Mouse (Mus musculus) 416B (cell line): ENCODE results near the gene Snx33.
A peak's percentile ranks its signal among the peaks of the same experiment; 100 is the strongest.
"Not testable (repeated sequence)": the region's sequence is repeated elsewhere in the genome, so short reads cannot be mapped to it uniquely, and the experiment has no call there.

ENCODE experiments used
- DNase-seq: peaks from one replicate; pipeline ENCODE4 v3.0.0; 2011; ENCODE audit warnings: low read depth

The Snx33 gene

GRCm38 (mm10) chr9:56928041-56928811 is at the start of gene Snx33:
Gene Snx33, minus strand, starts transcription at chr9:56928371.
- peak; percentile 90 for DNase-seq

DNA sequence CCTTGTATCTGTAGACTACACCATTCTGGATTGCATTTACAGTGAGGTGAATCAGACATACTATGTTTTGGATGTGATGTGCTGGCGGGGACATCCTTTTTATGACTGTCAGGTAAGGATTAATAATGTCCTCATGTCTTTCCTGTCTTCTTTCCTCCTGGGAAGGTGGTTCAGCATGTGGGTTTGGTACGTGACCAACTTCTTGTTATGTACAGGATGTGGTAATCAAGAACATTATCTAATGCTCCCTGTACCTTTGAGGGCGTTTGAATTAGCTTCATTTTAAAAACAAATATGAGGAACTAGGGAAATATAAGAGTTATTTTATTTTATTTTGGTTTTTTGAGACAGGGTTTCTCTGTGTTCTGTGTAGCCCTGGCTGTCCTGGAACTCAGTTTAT is 47.0 kb upstream of the Snx33 start:
- peak; percentile 50 for DNase-seq

- no peak for DNase-seq
Measured at GRCm38 (mm10) chr9:56973960-56974524, 45.9 kb upstream of the Snx33 start.

DNA sequence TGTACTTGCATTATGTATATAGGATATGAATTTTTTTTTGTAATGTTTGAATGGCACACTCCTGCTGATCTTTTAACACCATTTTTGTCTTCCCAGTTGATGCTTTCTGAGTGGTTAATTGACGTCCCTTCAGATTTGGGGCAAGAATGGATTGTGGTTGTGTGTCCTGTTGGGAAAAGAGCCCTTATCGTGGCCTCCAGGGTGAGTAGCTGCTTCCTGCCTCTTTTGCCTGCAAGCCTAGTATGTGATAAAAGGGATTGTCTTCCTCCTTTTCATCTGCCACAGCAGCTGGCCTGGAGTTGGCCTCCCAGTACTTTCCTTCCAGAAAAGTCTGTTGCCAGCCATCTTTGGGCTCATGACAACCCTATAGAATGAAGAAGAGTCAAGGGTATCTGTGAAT is 42.0 kb upstream of the Snx33 start:
- DNase-seq: no peak

DNA sequence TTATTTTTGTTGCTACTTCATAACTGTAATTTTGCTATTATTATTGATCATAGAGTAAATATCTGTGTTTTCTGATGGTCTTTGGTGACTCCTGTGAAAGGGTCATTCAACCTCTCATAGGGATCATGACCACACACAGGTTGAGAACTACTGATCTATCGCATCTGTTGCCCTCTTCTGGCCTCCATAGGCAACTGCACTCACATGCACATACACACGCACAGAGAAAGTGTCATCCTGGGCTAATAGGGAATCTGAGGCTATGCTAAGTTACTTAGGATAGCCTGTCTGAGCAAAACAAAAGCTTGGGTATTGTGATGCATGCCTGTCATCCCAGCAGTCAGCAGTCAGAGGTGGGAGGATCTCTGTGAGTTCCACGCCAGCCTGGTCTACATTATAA is 33.4 kb upstream of the Snx33 start:
- DNase-seq: no peak

DNA sequence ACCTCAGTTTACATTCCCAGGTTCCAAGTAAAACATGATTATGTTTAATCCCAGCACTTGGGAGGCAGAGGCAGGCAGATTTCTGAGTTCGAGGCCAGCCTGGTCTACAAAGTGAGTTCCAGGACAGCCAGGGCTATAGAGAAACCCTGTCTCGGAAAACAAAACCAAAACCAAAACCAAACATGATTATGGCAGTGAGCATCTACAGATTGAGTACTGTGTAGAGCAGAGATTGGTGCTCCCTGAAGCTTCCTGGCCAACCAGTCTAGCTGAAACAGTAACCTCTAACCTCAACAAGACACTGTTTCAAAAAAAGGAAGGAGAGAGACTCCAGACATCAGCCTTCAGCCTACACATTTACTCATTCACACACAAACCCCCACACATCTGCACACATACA is 30.5 kb upstream of the Snx33 start:
- DNase-seq: no peak

- DNase-seq: no peak
Measured at GRCm38 (mm10) chr9:56956966-56957675, 28.9 kb upstream of the Snx33 start.

DNA sequence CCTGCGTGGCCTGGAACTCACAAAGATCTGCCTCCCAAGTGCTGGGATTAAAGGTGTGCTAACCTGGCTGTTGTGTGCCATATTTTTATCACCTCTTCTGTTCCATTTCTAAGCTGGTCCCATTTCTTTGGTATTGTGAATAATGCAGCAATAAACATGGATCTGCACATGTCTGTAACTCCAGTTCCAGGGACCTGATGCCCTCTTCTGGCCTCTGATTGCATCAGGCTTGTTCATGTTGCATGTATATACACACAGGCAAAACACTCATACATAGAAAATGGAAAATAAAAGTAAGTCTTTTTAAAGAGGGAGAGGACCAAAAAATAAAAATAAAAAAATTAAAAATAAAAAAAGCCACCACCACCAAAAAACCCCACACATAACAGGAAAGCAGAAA is 25.4 kb upstream of the Snx33 start:
- DNase-seq: peak; percentile 55

DNA sequence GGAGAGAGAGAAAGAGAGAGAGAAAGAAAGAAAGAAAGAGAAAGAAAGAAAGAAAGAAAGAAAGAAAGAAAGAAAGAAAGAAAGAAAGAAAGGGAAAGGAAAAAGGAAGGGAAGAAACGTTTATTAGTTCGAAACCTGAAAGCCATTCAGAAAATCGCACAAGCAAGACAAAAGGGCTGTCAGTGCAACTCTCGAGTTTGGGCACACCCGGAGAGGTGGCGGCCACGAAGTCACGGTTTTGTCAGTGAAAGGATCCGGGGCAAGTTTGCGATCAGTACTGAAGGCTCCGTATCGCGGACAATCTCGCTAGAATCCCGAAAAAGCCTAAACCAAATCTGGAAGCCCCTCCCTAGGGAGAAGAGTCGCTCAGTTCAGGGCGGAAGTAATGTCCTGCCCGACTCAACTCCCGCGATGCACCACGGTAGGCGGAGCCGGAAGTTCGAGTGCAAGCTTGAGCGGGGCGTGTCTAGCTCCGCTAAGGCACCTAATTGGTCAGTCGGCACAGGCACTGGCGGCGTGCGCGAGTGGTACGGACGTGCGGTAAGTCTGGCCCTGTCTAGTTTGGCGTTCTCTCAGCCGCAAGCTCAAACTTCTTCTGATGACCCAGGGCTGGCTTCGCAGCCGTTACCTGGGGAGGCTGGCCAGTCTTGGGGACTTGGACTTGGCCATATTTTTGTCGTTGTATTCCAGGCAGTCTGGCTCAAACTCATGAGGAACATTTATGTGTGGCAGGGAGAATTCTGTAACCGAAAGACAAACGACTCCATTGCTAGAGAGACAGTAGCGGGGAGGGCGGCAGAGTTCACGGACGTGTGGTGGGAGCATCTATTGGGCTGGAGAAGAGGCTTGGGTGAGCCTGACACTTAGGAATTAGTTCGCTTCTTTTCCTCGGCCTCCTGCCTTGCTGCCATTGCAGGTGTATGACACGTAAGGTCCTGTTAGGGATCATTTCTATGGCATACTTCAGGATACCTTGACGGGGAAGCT is 22.5 kb upstream of the Snx33 start, which contains the start of gene Snupn:
Gene Snupn, plus strand, starts transcription at position 465 of the 987 bp plus-strand sequence.
- peak; percentile 99 for DNase-seq

DNA sequence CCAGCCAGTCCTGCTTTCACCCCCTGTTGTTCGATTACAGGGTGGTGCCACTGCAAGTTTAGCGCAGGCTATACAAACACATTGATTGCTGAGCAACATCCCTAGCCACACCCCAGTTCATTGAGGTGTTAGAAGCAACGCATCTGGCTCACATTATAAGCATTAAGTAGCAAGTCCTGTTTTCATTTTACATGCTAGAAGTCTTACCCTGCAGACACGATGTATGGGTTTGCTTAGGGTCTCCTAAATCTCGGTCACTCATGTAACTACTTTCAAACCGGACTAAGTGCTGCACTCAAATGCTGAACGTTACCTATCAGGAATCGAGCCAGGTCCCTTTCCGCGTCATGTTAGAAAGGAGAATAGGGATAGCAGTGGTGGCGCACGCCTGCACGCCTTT is 21.6 kb upstream of the Snx33 start:
- DNase-seq: peak; percentile 47

GRCm38 (mm10) chr9:56948699-56949098 is 20.5 kb upstream of the Snx33 start:
- not testable (repeated sequence) for DNase-seq

- DNase-seq: peak; percentile 74
Measured at GRCm38 (mm10) chr9:56947481-56947880, 19.3 kb upstream of the Snx33 start.

DNA sequence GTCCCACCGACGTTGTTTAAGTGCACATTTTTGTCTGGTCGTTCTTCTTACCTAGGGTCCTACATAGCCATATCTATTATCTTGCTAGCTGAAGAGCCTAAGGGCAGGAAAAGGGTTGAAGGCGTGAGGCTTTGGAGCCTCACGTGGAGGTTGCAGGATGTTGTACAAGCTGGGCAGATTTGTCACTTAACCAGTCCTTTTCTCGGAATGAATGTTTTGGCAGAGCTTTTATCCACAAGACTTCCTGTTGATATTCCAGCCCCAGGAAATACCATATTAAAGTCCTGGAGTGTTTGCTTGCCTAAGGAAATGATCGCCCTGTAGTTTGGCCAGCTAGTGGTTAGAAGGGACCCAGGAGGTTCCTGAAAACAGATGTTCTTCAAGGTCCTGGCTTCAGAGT is 10.2 kb upstream of the Snx33 start:
- peak; percentile 63 for DNase-seq

DNA sequence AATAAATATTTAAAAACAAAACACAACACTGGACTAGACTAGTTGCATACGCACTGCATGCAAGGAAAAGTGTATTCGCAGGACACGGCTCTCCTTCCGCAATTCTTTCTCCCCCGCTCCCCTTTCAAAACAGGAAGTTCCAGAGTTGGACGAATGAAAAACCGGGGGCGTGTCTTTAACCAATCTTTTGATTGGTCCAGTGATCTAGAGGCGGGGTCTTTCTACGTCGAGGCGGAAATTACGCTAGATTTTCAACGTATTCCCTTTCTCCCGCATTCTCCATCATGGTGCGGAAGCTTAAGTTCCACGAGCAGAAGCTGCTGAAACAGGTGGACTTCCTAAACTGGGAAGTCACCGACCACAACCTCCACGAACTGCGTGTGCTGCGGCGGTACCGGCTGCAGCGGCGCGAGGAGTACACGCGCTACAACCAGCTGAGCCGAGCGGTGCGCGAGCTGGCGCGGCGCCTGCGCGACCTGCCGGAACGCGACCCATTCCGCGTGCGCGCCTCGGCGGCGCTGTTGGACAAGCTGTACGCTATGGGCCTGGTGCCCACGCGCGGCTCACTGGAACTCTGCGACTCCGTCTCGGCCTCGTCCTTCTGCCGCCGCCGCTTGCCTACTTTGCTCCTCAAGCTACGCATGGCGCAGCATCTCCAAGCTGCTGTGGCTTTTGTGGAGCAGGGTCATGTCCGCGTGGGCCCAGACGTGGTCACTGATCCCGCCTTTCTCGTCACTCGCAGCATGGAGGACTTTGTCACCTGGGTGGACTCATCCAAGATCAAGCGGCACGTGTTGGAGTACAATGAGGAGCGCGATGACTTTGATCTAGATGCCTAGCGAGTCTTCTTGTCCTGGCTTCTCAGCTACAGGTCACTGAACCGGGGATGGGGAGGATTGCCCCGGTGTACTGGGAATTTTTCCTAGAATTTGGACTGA is 9.3 kb upstream of the Snx33 start, which contains the start of gene Imp3:
Gene Imp3, plus strand, starts transcription at position 253 of the 938 bp plus-strand sequence.
- peak; percentile 98 for DNase-seq

GRCm38 (mm10) chr9:56936861-56937222 is 8.7 kb upstream of the Snx33 start:
- no peak for DNase-seq

DNA sequence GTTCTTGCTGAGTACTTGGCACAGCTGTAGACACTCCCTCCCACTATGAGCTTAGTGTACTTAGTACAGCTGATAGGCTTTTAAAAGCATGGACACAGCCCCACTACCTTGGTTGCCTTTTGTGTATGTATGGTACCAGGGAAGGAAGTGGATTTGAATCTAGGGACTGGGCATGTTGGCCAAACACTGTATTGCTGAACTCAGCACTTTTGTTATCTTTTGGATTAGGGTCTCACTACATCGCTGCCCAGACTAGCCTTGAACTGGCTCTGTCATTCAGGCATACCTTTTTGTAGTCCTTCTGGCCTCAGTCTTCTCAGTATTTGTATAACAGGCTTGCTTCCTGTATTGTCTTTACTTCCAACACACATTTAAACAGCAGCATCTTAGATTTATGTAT is 2.4 kb upstream of the Snx33 start:
- DNase-seq: no peak

DNA sequence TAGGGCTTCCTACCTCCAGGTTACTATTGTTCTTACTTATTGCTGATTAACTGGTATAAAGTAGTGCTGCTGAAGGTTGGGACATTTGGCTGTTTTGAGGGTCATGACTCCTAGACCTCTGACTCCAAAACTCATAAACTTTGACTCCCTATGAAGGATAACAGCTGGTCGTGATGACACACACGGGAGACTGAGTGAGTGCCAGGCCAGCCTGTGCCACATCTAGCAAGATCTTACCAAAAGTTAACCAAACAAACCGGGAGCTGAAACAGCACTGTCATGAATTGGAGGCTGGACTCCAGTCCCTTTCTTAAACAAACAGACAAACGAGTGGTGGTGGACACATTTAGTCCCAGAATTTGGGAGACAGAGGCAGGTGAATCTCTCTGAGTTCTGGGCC is 1.3 kb upstream of the Snx33 start:
- DNase-seq: peak; percentile 43

DNA sequence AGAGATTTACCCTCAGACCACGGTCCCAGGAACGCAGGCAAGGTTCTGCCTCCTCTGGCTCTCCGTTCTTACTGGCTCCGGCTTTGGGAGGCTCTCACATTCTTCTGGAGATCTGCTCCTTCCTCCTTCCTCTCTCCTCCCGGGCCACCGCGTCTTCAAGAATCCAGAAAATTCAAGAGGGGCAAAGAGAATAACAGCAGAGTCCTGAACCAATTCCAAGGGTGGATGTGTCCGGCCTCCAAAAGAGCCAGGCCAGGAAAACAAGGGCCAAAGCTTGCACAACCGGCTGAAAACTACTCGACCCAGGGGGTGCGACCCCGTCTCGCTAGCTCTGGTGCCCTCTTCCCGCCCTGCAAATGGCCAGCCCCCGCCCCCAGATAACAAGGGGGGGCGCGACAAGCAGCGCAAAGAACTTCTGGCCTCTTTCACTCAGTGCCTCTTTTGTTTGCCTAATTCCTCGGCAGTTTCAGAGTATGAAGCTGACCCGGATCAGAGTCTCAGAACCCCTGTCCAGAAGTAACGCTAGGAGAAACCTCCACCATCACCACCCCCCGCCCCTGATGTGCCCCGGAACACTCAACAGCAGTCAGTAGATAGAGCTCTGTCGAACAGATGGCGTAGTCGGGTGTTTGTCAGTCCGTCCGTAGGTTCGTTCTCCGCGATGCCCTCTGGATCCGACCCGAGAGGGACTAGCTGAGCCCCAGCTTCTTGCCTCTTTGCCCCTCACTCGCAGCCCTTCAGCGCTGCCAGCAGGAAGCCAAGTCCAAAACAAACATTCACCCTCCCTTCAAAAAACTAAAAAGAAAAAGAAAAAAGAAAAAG is 769 bp downstream of the Snx33 start:
- DNase-seq: no peak

- DNase-seq: no peak
Measured at GRCm38 (mm10) chr9:56926387-56926786, 1.8 kb downstream of the Snx33 start.

- DNase-seq: no peak
Measured at GRCm38 (mm10) chr9:56926025-56926360, 2.2 kb downstream of the Snx33 start.
